Mouse (Mus musculus) forebrain, embryonic 15.5 days (tissue): ENCODE data around the gene Aqr. TPM values are rescaled to one million over a fixed set of nuclear protein-coding genes. Genes with fewer than 3 reads are reported as not detected.

Experiments
- ATAC-seq: fragments of 200-750 bp; cut with Nextera tagmentation; replicated peaks from 2 replicates; pipeline ENCODE4 v1.8.0; 2017; ENCODE audit warnings: mild to moderate bottlenecking, moderate TSS enrichment, moderate library complexity
- H3K27ac ChIP-seq: fragments of 300-500 bp; sonication (generic); replicated peaks from 2 replicates; pipeline ENCODE4 v1.5.1; 2015; ENCODE audit warnings: mild to moderate bottlenecking, inconsistent platforms
- H3K27me3 ChIP-seq: fragments of 300-500 bp; sonication (generic); 2 replicates; pipeline ENCODE4 v1.6.1; 2015; ENCODE audit warnings: inconsistent platforms
- H3K36me3 ChIP-seq: fragments of 300-500 bp; sonication (generic); 2 replicates; pipeline ENCODE4 v1.6.1; 2015; ENCODE audit warnings: mild to moderate bottlenecking, inconsistent platforms
- H3K4me1 ChIP-seq: fragments of 300-500 bp; sonication (generic); 2 replicates; pipeline ENCODE4 v1.6.1; 2015; ENCODE audit warnings: inconsistent platforms
- H3K4me2 ChIP-seq: fragments of 300-500 bp; sonication (generic); replicated peaks from 2 replicates; pipeline ENCODE4 v1.6.1; 2015; ENCODE audit warnings: mild to moderate bottlenecking, inconsistent platforms
- H3K4me3 ChIP-seq: fragments of 300-500 bp; sonication (generic); 2 replicates; pipeline ENCODE4 v1.5.1; 2015; ENCODE audit warnings: mild to moderate bottlenecking, inconsistent platforms
- H3K9ac ChIP-seq: fragments of 300-500 bp; sonication (generic); replicated peaks from 2 replicates; pipeline ENCODE4 v1.6.1; 2015; ENCODE audit warnings: mild to moderate bottlenecking, inconsistent platforms
- H3K9me3 ChIP-seq: fragments of 300-500 bp; sonication (generic); 2 replicates; pipeline ENCODE4 v1.6.1; 2016; ENCODE audit warnings: inconsistent platforms
- WGBS: fragments of 180-500 bp; shearing (Covaris S2); methylation state at CpG from one replicate; pipeline ENCODE4 v1.1.7; 2015; ENCODE audit warnings: mixed read lengths; 5-methylcytosine and 5-hydroxymethylcytosine counted together
- polyA plus RNA-seq: library from polyadenylated mRNA; unstranded; fragments of >200 nt; fragmentation: Nextera tagmentation; extraction: Ambion mirVana; gene quantifications from 2 replicates; pipeline ENCODE4 v1.2.1, GENCODE M21; 2015

Gene Aqr
- polyA plus RNA-seq, 1 experiment from 2014 or later = 49.9 TPM

- Histone ChIP-seq H3K9ac (no peak overlapping the region), H3K36me3 (peaks cover 35% of the 10 kb centered on the region), H3K9me3 (no peaks in the 10 kb centered on the region), H3K4me2 (no peak overlapping the region), H3K27ac (no peak overlapping the region), H3K27me3 (no peaks in the 10 kb centered on the region), H3K4me1 (no peaks in the 10 kb centered on the region), H3K4me3 (no peak overlapping the region)
- no peak for ATAC-seq
- WGBS = 93% methylated on average over 4 of the region's 4 CpGs
These were observed 89.2 kb downstream of the Aqr start for GRCm38 (mm10) chr2:114097627-114098026.

- Histone ChIP-seq H3K36me3 (peaks cover 26% of the 10 kb centered on the region), H3K4me3 (no peak overlapping the region), H3K9ac (no peak overlapping the region), H3K9me3 (no peaks in the 10 kb centered on the region), H3K27ac (no peak overlapping the region), H3K27me3 (no peaks in the 10 kb centered on the region), H3K4me2 (no peak overlapping the region), H3K4me1 (no peaks in the 10 kb centered on the region)
- ATAC-seq = no peak
- 67% methylated on average over 1 of the region's 1 CpGs for WGBS
These were observed 90.3 kb downstream of the Aqr start for GRCm38 (mm10) chr2:114096570-114096969.

GRCm38 (mm10) chr2:114095348-114095747, 91.5 kb downstream of the Aqr start:
- H3K4me1 ChIP-seq = no peaks in the 10 kb centered on the region
- no peak overlapping the region for H3K4me3 ChIP-seq
- ATAC-seq = no peak
- H3K27ac ChIP-seq = no peak overlapping the region
- no peak overlapping the region for H3K4me2 ChIP-seq
- WGBS = 87% methylated on average over 5 of the region's 5 CpGs
- H3K9ac ChIP-seq = no peak overlapping the region
- no peaks in the 10 kb centered on the region for H3K9me3 ChIP-seq
- H3K36me3 ChIP-seq = peaks cover 16% of the 10 kb centered on the region
- no peaks in the 10 kb centered on the region for H3K27me3 ChIP-seq

- ATAC-seq = no peak
- no peaks in the 10 kb centered on the region for H3K27me3 ChIP-seq
- H3K4me3 ChIP-seq = no peak overlapping the region
- H3K27ac ChIP-seq = no peak overlapping the region
- no peak overlapping the region for H3K4me2 ChIP-seq
- no peak overlapping the region for H3K9ac ChIP-seq
- no peaks in the 10 kb centered on the region for H3K4me1 ChIP-seq
- peaks cover 10% of the 10 kb centered on the region; the same call in 1 of the 2 replicates for H3K36me3 ChIP-seq
- 94% methylated on average over 1 of the region's 1 CpGs for WGBS
- H3K9me3 ChIP-seq = no peaks in the 10 kb centered on the region
These were observed 92.1 kb downstream of the Aqr start for GRCm38 (mm10) chr2:114094696-114095095.

GRCm38 (mm10) chr2:114093577-114093976, 93.2 kb downstream of the Aqr start:
- no peaks in the 10 kb centered on the region for H3K4me1 ChIP-seq
- no peak overlapping the region for H3K4me2 ChIP-seq
- no peak overlapping the region for H3K9ac ChIP-seq
- ATAC-seq = no peak
- WGBS = 75% methylated on average over 9 of the region's 9 CpGs
- no peak overlapping the region for H3K4me3 ChIP-seq
- H3K27ac ChIP-seq = no peak overlapping the region
- no peaks in the 10 kb centered on the region for H3K27me3 ChIP-seq
- H3K9me3 ChIP-seq = no peaks in the 10 kb centered on the region
- H3K36me3 ChIP-seq = peaks cover 3% of the 10 kb centered on the region; the same call in 1 of the 2 replicates

- H3K9ac ChIP-seq = no peak overlapping the region
- no peak for ATAC-seq
- H3K27me3 ChIP-seq = no peaks in the 10 kb centered on the region
- H3K9me3 ChIP-seq = no peaks in the 10 kb centered on the region
- H3K4me2 ChIP-seq = no peak overlapping the region
- no peak overlapping the region for H3K27ac ChIP-seq
- H3K4me1 ChIP-seq = no peaks in the 10 kb centered on the region
- H3K36me3 ChIP-seq = no peaks in the 10 kb centered on the region
- 90% methylated on average over 3 of the region's 3 CpGs for WGBS
- no peak overlapping the region for H3K4me3 ChIP-seq
These were observed 97.0 kb downstream of the Aqr start for GRCm38 (mm10) chr2:114089862-114090261.

DNA sequence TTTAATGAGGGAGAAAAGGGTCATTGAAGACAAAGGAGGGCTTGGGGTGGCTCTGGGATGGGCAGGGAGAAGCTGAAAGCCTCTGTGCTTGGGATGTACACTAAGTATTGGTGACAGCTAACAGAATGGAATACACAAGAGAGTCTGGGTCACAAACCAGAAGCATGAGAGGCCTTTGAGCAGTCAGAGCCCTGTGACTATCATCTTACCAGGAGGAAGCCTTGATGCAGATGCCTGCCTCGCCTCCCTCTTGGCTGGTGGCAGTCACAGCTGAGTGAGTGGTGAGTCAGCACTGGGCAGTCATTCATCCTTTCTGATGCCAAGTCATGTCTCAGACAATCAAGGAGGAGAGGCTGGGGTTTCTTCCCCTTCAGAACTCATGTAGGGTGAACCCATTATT, 99.6 kb downstream of the Aqr start:
- H3K4me1 ChIP-seq = no peaks in the 10 kb centered on the region
- no peaks in the 10 kb centered on the region for H3K36me3 ChIP-seq
- H3K9me3 ChIP-seq = no peaks in the 10 kb centered on the region
- no peak overlapping the region for H3K27ac ChIP-seq
- no peak overlapping the region for H3K4me3 ChIP-seq
- no peaks in the 10 kb centered on the region for H3K27me3 ChIP-seq
- no peak overlapping the region for H3K9ac ChIP-seq
- 78% methylated on average over 1 of the region's 1 CpGs for WGBS
- ATAC-seq = no peak
- no peak overlapping the region for H3K4me2 ChIP-seq

DNA sequence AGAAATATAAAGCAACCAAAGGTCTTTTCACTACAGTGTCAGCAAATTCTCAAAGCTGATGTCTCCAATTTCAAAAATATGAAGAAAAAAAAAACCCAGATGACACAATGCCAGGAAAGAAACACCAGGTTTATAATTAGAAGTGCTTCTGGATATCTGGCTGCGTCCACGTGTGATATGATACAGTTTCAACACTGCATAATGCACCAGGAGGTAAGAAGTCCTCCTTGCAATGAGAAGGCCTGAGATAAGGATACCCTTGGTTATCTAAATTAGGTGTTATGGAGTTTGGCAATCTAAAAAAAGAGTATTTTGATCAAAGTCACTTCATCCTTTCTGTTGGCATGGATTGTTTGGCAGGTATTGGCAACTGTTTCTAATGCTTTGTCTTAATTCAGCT, 114.9 kb downstream of the Aqr start:
- Histone ChIP-seq H3K27me3 (no peaks in the 10 kb centered on the region), H3K4me2 (no peak overlapping the region), H3K9ac (no peak overlapping the region), H3K36me3 (no peaks in the 10 kb centered on the region), H3K4me1 (no peaks in the 10 kb centered on the region), H3K27ac (no peak overlapping the region), H3K4me3 (no peak overlapping the region), H3K9me3 (no peaks in the 10 kb centered on the region)
- 88% methylated on average over 2 of the region's 2 CpGs for WGBS
- no peak for ATAC-seq

- no peaks in the 10 kb centered on the region for H3K36me3 ChIP-seq
- H3K9me3 ChIP-seq = no peaks in the 10 kb centered on the region
- no peak overlapping the region for H3K9ac ChIP-seq
- no peaks in the 10 kb centered on the region for H3K27me3 ChIP-seq
- no peak overlapping the region for H3K4me2 ChIP-seq
- H3K27ac ChIP-seq = no peak overlapping the region
- 90% methylated on average over 3 of the region's 3 CpGs for WGBS
- H3K4me1 ChIP-seq = no peaks in the 10 kb centered on the region
- ATAC-seq = no peak
- no peak overlapping the region for H3K4me3 ChIP-seq
These were observed 120.6 kb downstream of the Aqr start for GRCm38 (mm10) chr2:114066226-114066625.

- 76% methylated on average over 2 of the region's 2 CpGs for WGBS
- H3K9ac ChIP-seq = no peak overlapping the region
- no peak overlapping the region for H3K27ac ChIP-seq
- H3K4me2 ChIP-seq = no peak overlapping the region
- no peaks in the 10 kb centered on the region for H3K36me3 ChIP-seq
- no peak overlapping the region for H3K4me3 ChIP-seq
- no peaks in the 10 kb centered on the region for H3K27me3 ChIP-seq
- H3K4me1 ChIP-seq = no peaks in the 10 kb centered on the region
- no peak for ATAC-seq
- no peaks in the 10 kb centered on the region for H3K9me3 ChIP-seq
These were observed 122.8 kb downstream of the Aqr start for GRCm38 (mm10) chr2:114064004-114064403.

- Histone ChIP-seq H3K9ac (no peak overlapping the region), H3K27me3 (no peaks in the 10 kb centered on the region), H3K4me1 (0 out of 2 replicates have a peak, but pooled peaks cover 5% of the 10 kb centered on the region), H3K4me3 (no peak overlapping the region), H3K9me3 (no peaks in the 10 kb centered on the region), H3K36me3 (no peaks in the 10 kb centered on the region), H3K27ac (no peak overlapping the region), H3K4me2 (no peak overlapping the region)
- ATAC-seq = no peak
- 52% methylated on average over 6 of the region's 6 CpGs for WGBS
These were observed 126.7 kb downstream of the Aqr start for GRCm38 (mm10) chr2:114060071-114060591.

GRCm38 (mm10) chr2:114059608-114060007, 127.2 kb downstream of the Aqr start:
- no peak overlapping the region for H3K9ac ChIP-seq
- H3K4me1 ChIP-seq = 0 out of 2 replicates have a peak, but pooled peaks cover 5% of the 10 kb centered on the region
- H3K27ac ChIP-seq = no peak overlapping the region
- WGBS = 81% methylated on average over 1 of the region's 1 CpGs
- H3K9me3 ChIP-seq = no peaks in the 10 kb centered on the region
- ATAC-seq = no peak
- no peaks in the 10 kb centered on the region for H3K27me3 ChIP-seq
- H3K4me2 ChIP-seq = no peak overlapping the region
- no peaks in the 10 kb centered on the region for H3K36me3 ChIP-seq
- H3K4me3 ChIP-seq = no peak overlapping the region

DNA sequence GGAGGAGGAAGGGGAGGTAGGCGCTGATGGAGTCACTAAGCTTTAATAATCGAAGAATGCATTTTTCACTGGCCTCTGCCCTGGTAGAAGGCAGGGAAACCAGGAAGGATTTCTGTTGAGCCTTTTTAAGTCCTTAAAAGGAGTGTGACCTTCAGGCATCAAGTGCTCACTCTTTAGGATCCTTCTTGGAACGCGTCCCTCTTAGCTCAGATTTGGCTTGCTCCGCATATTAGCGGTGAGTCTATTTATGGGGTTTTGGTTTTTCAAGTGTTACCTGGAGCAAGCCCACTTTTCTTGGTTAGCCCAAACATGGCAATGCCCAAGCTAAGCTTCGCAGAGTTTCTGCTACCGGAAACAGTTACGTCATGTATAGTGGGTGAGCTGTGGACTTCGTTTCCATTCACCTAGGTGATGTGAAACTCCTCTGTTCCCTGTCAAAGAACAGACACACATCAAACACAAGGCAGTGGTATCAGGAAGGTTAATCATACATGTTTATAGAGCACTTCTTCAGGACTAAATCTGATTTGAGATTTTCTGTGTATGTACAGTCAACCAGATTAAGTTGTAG, 128.5 kb downstream of the Aqr start:
- ATAC-seq = no peak
- Histone ChIP-seq H3K9ac (no peak overlapping the region), H3K27me3 (no peaks in the 10 kb centered on the region), H3K4me1 (0 out of 2 replicates have a peak, but pooled peaks cover 5% of the 10 kb centered on the region), H3K27ac (no peak overlapping the region), H3K9me3 (no peaks in the 10 kb centered on the region), H3K36me3 (no peaks in the 10 kb centered on the region), H3K4me2 (no peak overlapping the region), H3K4me3 (no peak overlapping the region)
- WGBS = 94% methylated on average over 10 of the region's 10 CpGs
